Mouse (Mus musculus) embryonic fibroblast, embryonic 13.5 days (primary cell): ENCODE results near the gene Klf17. TPM values are rescaled to one million over a fixed set of nuclear protein-coding genes. Genes with fewer than 3 reads are reported as not detected.

Source experiments
- H3K27ac ChIP-seq: 2 replicates; pipeline ENCODE4 v1.5.1; 2012; ENCODE audit warnings: low read length, control low read depth, inconsistent platforms; ENCODE audit not compliant: insufficient read depth
- H3K4me1 ChIP-seq: 2 replicates; pipeline ENCODE4 v1.6.1; 2011; ENCODE audit warnings: low read length; ENCODE audit not compliant: control insufficient read depth, insufficient read depth
- H3K4me3 ChIP-seq: 2 replicates; pipeline ENCODE4 v1.5.1; 2011; ENCODE audit warnings: mild to moderate bottlenecking, control low read depth, low read length; ENCODE audit not compliant: insufficient read depth
- CTCF ChIP-seq: IDR thresholded peaks from 2 replicates; pipeline ENCODE4 v1.5.1; 2011; ENCODE audit warnings: mild to moderate bottlenecking, control low read depth, low read length, moderate library complexity, borderline replicate concordance; ENCODE audit not compliant: insufficient read depth
- POLR2A ChIP-seq: IDR thresholded peaks from 2 replicates; pipeline ENCODE4 v1.6.1; 2011; ENCODE audit warnings: low read depth, mild to moderate bottlenecking, control low read depth, low read length, moderate library complexity
- polyA plus RNA-seq: library from polyadenylated mRNA; stranded (reverse); fragments of >200 nt; gene quantifications from 2 replicates; pipeline ENCODE4 v1.2.4, GENCODE M21; 2011; ENCODE audit warnings: low read depth; ENCODE audit not compliant: missing spikeins, insufficient read length

Klf17 gene
- not detected in 2 replicates for polyA plus RNA-seq

DNA sequence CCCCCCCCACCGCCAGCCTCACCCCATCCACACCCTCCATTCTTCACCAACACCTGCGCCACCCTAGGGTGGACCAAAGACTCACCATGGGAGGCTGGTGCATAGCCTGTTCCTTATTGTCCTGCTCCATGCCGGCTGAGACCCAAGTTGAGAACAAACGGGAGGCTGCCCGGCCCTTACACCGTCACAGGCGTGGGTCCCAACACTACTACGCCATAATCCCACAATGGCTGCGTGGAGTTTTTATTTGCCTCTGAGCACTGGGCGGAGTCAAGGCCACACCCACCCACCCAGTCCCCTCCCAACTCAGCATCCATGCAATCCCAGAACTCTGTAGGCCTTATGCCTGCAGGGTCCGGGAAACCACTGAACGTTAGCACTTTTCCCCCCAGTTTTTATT, at the start of gene Klf17:
Klf17 (minus strand) TSS at position 233 of the 400 bp plus-strand sequence.
- Histone ChIP-seq H3K4me1 (no peaks in the 10 kb centered on the region), H3K27ac (no peak within 1 kb of the TSS), H3K4me3 (no peak within 1 kb of the TSS)
- no peak for TF ChIP-seq POLR2A
- no peak for TF ChIP-seq CTCF

- no peak for TF ChIP-seq POLR2A
- no peak for TF ChIP-seq CTCF
- Histone ChIP-seq H3K27ac (no peak overlapping the region), H3K4me1 (no peaks in the 10 kb centered on the region), H3K4me3 (no peak overlapping the region)
Measured at GRCm38 (mm10) chr4:117814333-117814732, 48.9 kb upstream of the Klf17 start.

DNA sequence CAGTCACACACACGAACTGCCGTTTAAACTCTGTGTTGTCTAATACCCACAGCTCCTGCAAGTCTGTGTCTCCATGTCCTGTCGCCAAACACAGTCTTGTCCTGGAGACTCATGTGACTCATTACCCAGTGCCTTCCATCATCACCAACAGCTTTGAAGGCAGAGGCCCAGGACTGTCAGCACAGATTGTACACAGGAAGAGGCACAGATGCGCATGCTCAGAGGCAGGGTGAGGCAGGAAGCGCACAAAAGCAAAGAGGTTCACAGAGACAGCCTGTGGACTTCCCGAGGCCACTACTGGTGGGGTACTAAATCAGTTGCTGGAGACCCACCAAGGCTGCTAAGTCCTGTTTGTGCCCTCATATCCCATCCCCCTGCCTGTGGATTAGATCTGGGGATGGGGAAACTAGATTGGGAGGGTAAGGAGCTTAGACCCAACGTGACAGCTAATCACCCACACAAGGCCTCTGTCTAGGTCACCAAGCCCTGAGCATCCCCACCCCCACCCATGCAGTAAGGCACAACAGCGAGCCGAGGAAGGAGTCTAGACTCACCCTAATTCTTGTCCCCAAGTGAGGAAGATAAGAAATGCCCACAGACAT, 48.2 kb upstream of the Klf17 start:
- Histone ChIP-seq H3K27ac (no peak overlapping the region), H3K4me1 (no peaks in the 10 kb centered on the region), H3K4me3 (no peak overlapping the region)
- TF ChIP-seq POLR2A: no peak
- TF ChIP-seq CTCF: no peak

- TF ChIP-seq POLR2A: no peak
- TF ChIP-seq CTCF: no peak
- H3K27ac ChIP-seq: no peak overlapping the region
- H3K4me1 ChIP-seq: no peaks in the 10 kb centered on the region
- no peak overlapping the region for H3K4me3 ChIP-seq
Measured at GRCm38 (mm10) chr4:117810933-117811332, 45.5 kb upstream of the Klf17 start.

DNA sequence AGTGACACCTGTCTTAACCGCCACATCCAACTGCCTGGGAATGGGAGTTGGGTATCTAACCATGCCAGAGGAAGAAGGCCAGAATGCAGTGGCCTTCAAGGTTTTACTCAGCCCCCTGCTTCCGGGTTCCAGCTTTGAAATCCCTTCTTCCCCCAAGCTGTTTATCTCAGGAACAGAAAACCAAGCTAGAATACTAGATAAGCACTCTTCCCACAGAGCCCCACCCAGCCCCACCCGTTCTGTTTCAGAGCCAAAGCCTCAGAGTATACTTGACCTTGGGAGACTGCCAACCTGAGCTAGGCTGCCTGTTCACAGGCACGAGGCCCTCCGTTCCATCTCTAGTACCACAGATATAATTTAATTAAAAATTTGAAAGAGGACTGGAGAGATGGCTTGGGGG, 41.5 kb upstream of the Klf17 start:
- no peak overlapping the region for H3K4me3 ChIP-seq
- H3K27ac ChIP-seq: no peak overlapping the region
- TF ChIP-seq CTCF (no peak), POLR2A (no peak)
- H3K4me1 ChIP-seq: no peaks in the 10 kb centered on the region

DNA sequence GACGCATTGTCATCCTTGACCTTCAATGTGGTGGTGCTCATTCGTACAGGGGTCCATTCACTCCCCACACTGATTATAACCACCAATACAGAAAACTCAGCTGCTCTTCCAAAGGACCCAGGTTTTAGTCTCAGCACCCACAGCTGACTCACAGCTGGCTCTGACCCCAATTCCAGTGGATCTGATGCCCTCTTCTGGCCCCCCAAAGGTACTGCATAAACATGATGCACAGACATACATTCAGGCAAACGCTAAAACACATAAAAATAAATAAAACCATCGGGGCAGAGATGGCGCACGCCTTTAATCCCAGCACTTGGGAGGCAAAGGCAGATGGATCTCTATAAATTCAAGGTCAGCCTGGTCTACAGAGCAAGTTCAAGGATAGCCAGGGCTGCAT, 34.5 kb upstream of the Klf17 start:
- Histone ChIP-seq H3K27ac (no peak overlapping the region), H3K4me3 (no peak overlapping the region), H3K4me1 (no peaks in the 10 kb centered on the region)
- TF ChIP-seq POLR2A: no peak
- TF ChIP-seq CTCF: no peak

DNA sequence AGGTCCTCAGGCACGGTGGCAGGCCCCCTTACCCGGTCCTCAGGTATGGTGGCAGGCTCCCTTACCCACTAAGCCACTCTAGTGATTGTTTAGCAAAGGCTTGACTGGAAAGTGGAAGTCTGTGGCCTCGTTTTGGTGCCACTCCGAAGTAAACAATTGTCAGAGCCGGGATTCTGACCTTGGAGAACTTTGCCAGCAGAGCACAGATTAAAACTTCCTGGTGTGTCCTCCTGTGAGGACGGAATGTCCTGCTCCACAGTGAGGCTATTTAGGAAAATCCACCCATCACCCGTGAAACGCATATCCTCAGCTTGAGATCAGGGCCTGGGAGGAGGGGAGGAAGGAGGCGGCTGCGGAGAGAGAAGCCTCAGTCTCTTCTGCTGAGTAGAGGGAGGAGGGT, 22.9 kb upstream of the Klf17 start:
- no peak overlapping the region for H3K27ac ChIP-seq
- no peak overlapping the region for H3K4me3 ChIP-seq
- TF ChIP-seq CTCF (no peak), POLR2A (no peak)
- H3K4me1 ChIP-seq: no peaks in the 10 kb centered on the region

DNA sequence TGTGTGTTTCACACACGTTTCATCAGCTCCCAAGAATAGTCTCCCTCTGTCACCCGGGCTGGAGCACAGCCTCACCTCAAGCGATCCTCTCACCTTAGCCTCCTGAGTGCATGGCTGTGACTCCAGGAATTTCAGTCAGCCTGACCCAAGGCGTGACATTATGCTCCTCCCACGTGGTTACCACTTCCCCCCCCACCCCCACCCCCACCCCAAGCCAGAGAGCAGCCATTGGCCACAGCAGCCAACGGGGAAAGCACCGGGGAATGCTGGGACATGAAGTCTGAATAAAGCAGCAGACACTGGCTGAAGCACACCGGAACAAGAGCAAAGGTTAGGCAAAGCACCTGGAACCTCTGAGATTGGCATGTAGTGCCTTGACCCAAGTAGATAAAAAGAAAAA, 21.5 kb upstream of the Klf17 start:
- no peak for TF ChIP-seq CTCF
- no peak for TF ChIP-seq POLR2A
- H3K4me1 ChIP-seq: no peaks in the 10 kb centered on the region
- no peak overlapping the region for H3K27ac ChIP-seq
- no peak overlapping the region for H3K4me3 ChIP-seq

DNA sequence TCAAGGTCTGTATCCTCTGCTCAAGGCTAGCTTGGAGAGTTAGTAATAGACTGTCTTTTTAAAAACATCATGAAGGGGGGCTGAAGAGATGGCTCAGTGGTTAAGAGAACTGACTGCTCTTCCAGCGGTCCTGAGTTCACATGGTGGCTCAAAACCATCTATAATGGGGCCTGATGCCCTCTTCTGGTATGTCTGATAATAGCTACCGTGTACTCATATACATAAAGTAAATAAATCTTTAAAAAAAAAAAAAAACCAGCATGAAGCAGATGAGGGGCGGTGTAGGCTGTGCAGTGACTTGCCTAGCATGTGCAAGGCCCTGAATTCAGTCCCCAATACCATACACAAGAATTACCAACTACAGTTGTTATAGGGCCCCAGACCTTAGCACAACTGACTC, 17.5 kb upstream of the Klf17 start:
- H3K4me1 ChIP-seq: no peaks in the 10 kb centered on the region
- no peak overlapping the region for H3K27ac ChIP-seq
- H3K4me3 ChIP-seq: no peak overlapping the region
- no peak for TF ChIP-seq CTCF
- no peak for TF ChIP-seq POLR2A

GRCm38 (mm10) chr4:117772960-117773359, 7.5 kb upstream of the Klf17 start:
- Histone ChIP-seq H3K4me1 (no peaks in the 10 kb centered on the region), H3K27ac (no peak overlapping the region)
- TF ChIP-seq POLR2A: no peak
- TF ChIP-seq CTCF: no peak

DNA sequence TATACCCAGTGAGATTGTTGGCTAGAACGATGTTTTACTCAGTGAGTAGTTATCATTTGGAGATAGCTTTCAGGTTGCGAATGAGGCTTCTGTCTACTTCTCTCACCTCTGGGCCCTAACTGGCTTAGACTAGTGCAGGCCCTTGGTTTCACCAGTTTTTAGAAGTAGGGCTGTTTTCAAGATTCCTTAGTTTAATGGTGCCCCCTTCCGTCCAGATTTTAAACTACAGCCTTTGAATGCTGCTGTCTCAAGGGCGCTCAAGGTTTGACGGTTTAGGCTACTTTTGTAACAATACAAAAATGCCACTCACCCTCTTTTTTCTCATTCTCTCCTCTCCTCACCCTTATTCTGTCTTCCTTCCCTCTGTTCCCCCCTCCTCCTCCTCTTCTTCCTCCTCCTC, 5.5 kb upstream of the Klf17 start:
- H3K27ac ChIP-seq: no peak overlapping the region
- TF ChIP-seq POLR2A: no peak
- no peak for TF ChIP-seq CTCF
- no peak overlapping the region for H3K4me3 ChIP-seq
- H3K4me1 ChIP-seq: no peaks in the 10 kb centered on the region

More at GRCm38 (mm10) chr4:117772960-117773359, 7.5 kb upstream of the Klf17 start:
- H3K4me3 ChIP-seq: no peak overlapping the region
